Mouse (Mus musculus): Measurements from ENCODE around the gene Ephb1.

GRCm38 (mm10) chr9:102036132-102036531 lies 318.4 kb downstream of the Ephb1 start:
- TF ChIP-seq CTCF (IDR thresholded peaks at IDR 0.05) = no peak
- TF ChIP-seq EP300 (IDR thresholded peaks at IDR 0.05) = no peak
